Mouse (Mus musculus) hindbrain, embryonic 11.5 days (tissue): Measurements from ENCODE around the gene Scn2b. TPM values are rescaled to one million over a fixed set of nuclear protein-coding genes. Genes with fewer than 3 reads are reported as not detected.

Experiments used
- ATAC-seq: fragments of 200-750 bp; cut with Nextera tagmentation; 2 replicates; pipeline ENCODE4 v1.8.0; 2017; ENCODE audit warnings: mild to moderate bottlenecking, moderate TSS enrichment, moderate library complexity; ENCODE audit not compliant: low FRiP score
- DNase-seq: peaks from one replicate; pipeline ENCODE4 v3.0.0-alpha.2; 2015; ENCODE audit warnings: low spot score
- H3K27ac ChIP-seq: fragments of 300-500 bp; sonication (generic); 2 replicates; pipeline ENCODE4 v1.5.1; 2014; ENCODE audit warnings: mild to moderate bottlenecking, low read depth, low read length
- H3K27me3 ChIP-seq: fragments of 300-500 bp; sonication (generic); 2 replicates; pipeline ENCODE4 v1.6.1; 2014; ENCODE audit warnings: mild to moderate bottlenecking, low read length, moderate library complexity, mixed read lengths; ENCODE audit not compliant: control insufficient read depth, insufficient read depth
- H3K36me3 ChIP-seq: fragments of 300-500 bp; sonication (generic); 2 replicates; pipeline ENCODE4 v1.6.1; 2014; ENCODE audit warnings: mild to moderate bottlenecking, low read length, moderate library complexity, mixed read lengths; ENCODE audit not compliant: control insufficient read depth, insufficient read depth
- H3K4me1 ChIP-seq: fragments of 300-500 bp; sonication (generic); replicated peaks from 2 replicates; pipeline ENCODE4 v1.6.1; 2014; ENCODE audit warnings: low read length, mixed read lengths; ENCODE audit not compliant: control insufficient read depth, insufficient read depth
- H3K4me2 ChIP-seq: fragments of 300-500 bp; sonication (generic); replicated peaks from 2 replicates; pipeline ENCODE4 v1.6.1; 2014; ENCODE audit warnings: mild to moderate bottlenecking, low read depth, low read length
- H3K4me3 ChIP-seq: fragments of 300-500 bp; sonication (generic); 2 replicates; pipeline ENCODE4 v1.5.1; 2014; ENCODE audit warnings: low read depth, low read length
- H3K9ac ChIP-seq: fragments of 300-500 bp; sonication (generic); 2 replicates; pipeline ENCODE4 v1.6.1; 2014; ENCODE audit warnings: low read depth, low read length
- H3K9me3 ChIP-seq: fragments of 300-500 bp; sonication (generic); 2 replicates; pipeline ENCODE4 v1.6.1; 2016; ENCODE audit warnings: low read length; ENCODE audit not compliant: control insufficient read depth
- WGBS: fragments of 180-500 bp; shearing (Covaris S2); extraction: QIAGEN DNeasy Blood & Tissue Kit; methylation state at CpG from one replicate; pipeline ENCODE4 v1.1.7; 2014; 5-methylcytosine and 5-hydroxymethylcytosine counted together
- polyA plus RNA-seq: library from polyadenylated mRNA; unstranded; fragments of >200 nt; fragmentation: Nextera tagmentation; extraction: Ambion mirVana; gene quantifications from 2 replicates; pipeline ENCODE4 v1.2.1, GENCODE M21; 2014

Gene Scn2b
- polyA plus RNA-seq, 1 experiment from 2014 or later, result 4.7 TPM

- no peak overlapping the region for H3K4me2 ChIP-seq
- no peak overlapping the region for H3K4me3 ChIP-seq
- H3K4me1 ChIP-seq, result no peaks in the 10 kb centered on the region
- H3K9me3 ChIP-seq, result no peaks in the 10 kb centered on the region
- no peaks in the 10 kb centered on the region for H3K36me3 ChIP-seq
- H3K9ac ChIP-seq, result no peak overlapping the region
- no peaks in the 10 kb centered on the region for H3K27me3 ChIP-seq
- H3K27ac ChIP-seq, result no peak overlapping the region
- WGBS, result 68% methylated on average over 3 of the region's 3 CpGs
- no peak for DNase-seq
- ATAC-seq, result no peak
These were observed 26.8 kb upstream of the Scn2b start for GRCm38 (mm10) chr9:45090811-45091210.

GRCm38 (mm10) chr9:45092641-45093040 is 24.9 kb upstream of the Scn2b start:
- no peaks in the 10 kb centered on the region for H3K9me3 ChIP-seq
- no peaks in the 10 kb centered on the region for H3K4me1 ChIP-seq
- H3K9ac ChIP-seq, result no peak overlapping the region
- H3K36me3 ChIP-seq, result no peaks in the 10 kb centered on the region
- no peaks in the 10 kb centered on the region for H3K27me3 ChIP-seq
- WGBS, result 52% methylated on average over 4 of the region's 4 CpGs
- ATAC-seq (no peak), DNase-seq (no peak)
- H3K4me3 ChIP-seq, result no peak overlapping the region
- H3K4me2 ChIP-seq, result no peak overlapping the region
- H3K27ac ChIP-seq, result no peak overlapping the region

- H3K9ac ChIP-seq, result no peak overlapping the region
These were observed 22.2 kb upstream of the Scn2b start for GRCm38 (mm10) chr9:45095149-45095937.

GRCm38 (mm10) chr9:45097877-45098276 is 19.7 kb upstream of the Scn2b start:
- Histone ChIP-seq H3K9ac (no peak overlapping the region), H3K27me3 (no peaks in the 10 kb centered on the region), H3K27ac (no peak overlapping the region), H3K4me2 (no peak overlapping the region), H3K4me1 (no peaks in the 10 kb centered on the region), H3K36me3 (no peaks in the 10 kb centered on the region), H3K4me3 (no peak overlapping the region), H3K9me3 (no peaks in the 10 kb centered on the region)
- no peak for ATAC-seq
- no peak for DNase-seq
- 84% methylated on average over 5 of the region's 5 CpGs for WGBS

More at GRCm38 (mm10) chr9:45095149-45095937, 22.2 kb upstream of the Scn2b start:
- H3K36me3 ChIP-seq, result no peaks in the 10 kb centered on the region
- no peak overlapping the region for H3K4me2 ChIP-seq
- no peaks in the 10 kb centered on the region for H3K27me3 ChIP-seq
- no peaks in the 10 kb centered on the region for H3K4me1 ChIP-seq
- H3K4me3 ChIP-seq, result no peak overlapping the region
- DNase-seq (no peak), ATAC-seq (no peak)
- H3K9me3 ChIP-seq, result no peaks in the 10 kb centered on the region
- 84% methylated on average over 6 of the region's 6 CpGs for WGBS
- no peak overlapping the region for H3K27ac ChIP-seq

GRCm38 (mm10) chr9:45098426-45098825 is 19.2 kb upstream of the Scn2b start:
- Histone ChIP-seq H3K9me3 (no peaks in the 10 kb centered on the region), H3K4me3 (no peak overlapping the region), H3K27me3 (no peaks in the 10 kb centered on the region), H3K36me3 (no peaks in the 10 kb centered on the region), H3K9ac (no peak overlapping the region), H3K4me1 (no peaks in the 10 kb centered on the region), H3K4me2 (no peak overlapping the region), H3K27ac (no peak overlapping the region)
- WGBS, result 58% methylated on average over 3 of the region's 3 CpGs
- no peak for ATAC-seq
- no peak for DNase-seq

GRCm38 (mm10) chr9:45102528-45102927 is 15.1 kb upstream of the Scn2b start:
- WGBS, result 75% methylated on average over 1 of the region's 1 CpGs
- DNase-seq, result no peak
- Histone ChIP-seq H3K27ac (no peak overlapping the region), H3K9me3 (no peaks in the 10 kb centered on the region), H3K9ac (no peak overlapping the region), H3K36me3 (no peaks in the 10 kb centered on the region), H3K27me3 (no peaks in the 10 kb centered on the region), H3K4me3 (no peak overlapping the region), H3K4me1 (no peaks in the 10 kb centered on the region), H3K4me2 (no peak overlapping the region)
- no peak for ATAC-seq

GRCm38 (mm10) chr9:45103211-45103979 is 14.2 kb upstream of the Scn2b start:
- 74% methylated on average over 11 of the region's 11 CpGs for WGBS
- ATAC-seq, result no peak
- H3K27ac ChIP-seq, result no peak overlapping the region
- no peaks in the 10 kb centered on the region for H3K9me3 ChIP-seq
- no peak overlapping the region for H3K4me2 ChIP-seq
- no peak overlapping the region for H3K9ac ChIP-seq
- no peaks in the 10 kb centered on the region for H3K36me3 ChIP-seq
- no peaks in the 10 kb centered on the region for H3K4me1 ChIP-seq
- no peak for DNase-seq
- no peak overlapping the region for H3K4me3 ChIP-seq
- no peaks in the 10 kb centered on the region for H3K27me3 ChIP-seq

GRCm38 (mm10) chr9:45105596-45106374 is 11.8 kb upstream of the Scn2b start:
- WGBS, result 83% methylated on average over 2 of the region's 2 CpGs
- H3K4me1 ChIP-seq, result no peaks in the 10 kb centered on the region
- no peak for ATAC-seq

More at GRCm38 (mm10) chr9:45105596-45106374, 11.8 kb upstream of the Scn2b start:
- Histone ChIP-seq H3K9me3 (no peaks in the 10 kb centered on the region), H3K4me2 (no peak overlapping the region), H3K27me3 (no peaks in the 10 kb centered on the region), H3K27ac (no peak overlapping the region), H3K4me3 (no peak overlapping the region), H3K36me3 (no peaks in the 10 kb centered on the region), H3K9ac (no peak overlapping the region)
- DNase-seq, result no peak
